Mouse (Mus musculus) embryonic facial prominence, embryonic 13.5 days (tissue): ENCODE measurements around the gene Atg2b. TPM values are rescaled to one million over a fixed set of nuclear protein-coding genes. Genes with fewer than 3 reads are reported as not detected.
A peak's percentile ranks its signal among the peaks of the same experiment; 100 is the strongest.

Source experiments
- ATAC-seq: fragments of 200-750 bp; cut with Nextera tagmentation; 2 replicates; pipeline ENCODE4 v1.8.0; 2017; ENCODE audit warnings: low read depth; ENCODE audit not compliant: insufficient number of reproducible peaks, insufficient read depth, low FRiP score, low TSS enrichment
- H3K27ac ChIP-seq: fragments of 300-500 bp; sonication (generic); 2 replicates; pipeline ENCODE4 v1.5.1; 2015; ENCODE audit warnings: moderate library complexity, mild to moderate bottlenecking, inconsistent platforms
- H3K27me3 ChIP-seq: fragments of 300-500 bp; sonication (generic); 2 replicates; pipeline ENCODE4 v1.6.1; 2015; ENCODE audit warnings: mild to moderate bottlenecking, inconsistent platforms
- H3K36me3 ChIP-seq: fragments of 300-500 bp; sonication (generic); 2 replicates; pipeline ENCODE4 v1.6.1; 2015; ENCODE audit warnings: mild to moderate bottlenecking, inconsistent platforms
- H3K4me1 ChIP-seq: fragments of 300-500 bp; sonication (generic); 2 replicates; pipeline ENCODE4 v1.6.1; 2015; ENCODE audit warnings: inconsistent platforms
- H3K4me2 ChIP-seq: fragments of 300-500 bp; sonication (generic); 2 replicates; pipeline ENCODE4 v1.6.1; 2015; ENCODE audit warnings: moderate library complexity, mild to moderate bottlenecking, inconsistent platforms
- H3K4me3 ChIP-seq: fragments of 300-500 bp; sonication (generic); 2 replicates; pipeline ENCODE4 v1.5.1; 2015; ENCODE audit warnings: mild to moderate bottlenecking, inconsistent platforms
- H3K9ac ChIP-seq: fragments of 300-500 bp; sonication (generic); 2 replicates; pipeline ENCODE4 v1.6.1; 2015; ENCODE audit warnings: mild to moderate bottlenecking, inconsistent platforms
- H3K9me3 ChIP-seq: fragments of 300-500 bp; sonication (generic); 2 replicates; pipeline ENCODE4 v1.6.1; 2016; ENCODE audit warnings: inconsistent platforms
- WGBS: fragments of 180-500 bp; shearing (Covaris S2); methylation state at CpG from one replicate; pipeline ENCODE4 v1.1.7; 2015; ENCODE audit warnings: mixed read lengths; 5-methylcytosine and 5-hydroxymethylcytosine counted together
- polyA plus RNA-seq: library from polyadenylated mRNA; unstranded; fragments of >200 nt; fragmentation: Nextera tagmentation; extraction: Ambion mirVana; gene quantifications from 2 replicates; pipeline ENCODE4 v1.2.1, GENCODE M21; 2015

Gene Atg2b
- polyA plus RNA-seq, 1 experiment from 2014 or later = 12.8 TPM

- Histone ChIP-seq H3K36me3 (peaks cover 14% of the 10 kb centered on the region), H3K4me3 (no peak overlapping the region), H3K4me1 (peaks cover 4% of the 10 kb centered on the region; the same call in 1 of the 2 replicates), H3K27me3 (no peaks in the 10 kb centered on the region), H3K4me2 (no peak overlapping the region), H3K9me3 (no peaks in the 10 kb centered on the region), H3K27ac (no peak overlapping the region), H3K9ac (no peak overlapping the region)
- 87% methylated on average over 2 of the region's 2 CpGs for WGBS
- no peak for ATAC-seq
Observed at GRCm38 (mm10) chr12:105611045-105611444, 74.0 kb downstream of the Atg2b start.

GRCm38 (mm10) chr12:105606881-105607280, 78.1 kb downstream of the Atg2b start:
- Histone ChIP-seq H3K9me3 (no peaks in the 10 kb centered on the region), H3K27me3 (no peaks in the 10 kb centered on the region), H3K4me1 (peaks cover 9% of the 10 kb centered on the region; the same call in 1 of the 2 replicates), H3K4me2 (no peak overlapping the region), H3K36me3 (no peaks in the 10 kb centered on the region), H3K9ac (no peak overlapping the region), H3K4me3 (no peak overlapping the region), H3K27ac (no peak overlapping the region)
- 78% methylated on average over 4 of the region's 4 CpGs for WGBS
- ATAC-seq = no peak

- H3K27me3 ChIP-seq = no peaks in the 10 kb centered on the region
- H3K9ac ChIP-seq = no peak overlapping the region
- H3K36me3 ChIP-seq = no peaks in the 10 kb centered on the region
- ATAC-seq = no peak
- peaks cover 7% of the 10 kb centered on the region; the same call in 1 of the 2 replicates for H3K4me1 ChIP-seq
- H3K4me2 ChIP-seq = no peak overlapping the region
- H3K4me3 ChIP-seq = no peak overlapping the region
- H3K27ac ChIP-seq = no peak overlapping the region
- 12% methylated on average over 8 of the region's 8 CpGs for WGBS
- H3K9me3 ChIP-seq = no peaks in the 10 kb centered on the region
Observed at GRCm38 (mm10) chr12:105605212-105605611, 79.8 kb downstream of the Atg2b start.

- H3K4me2 ChIP-seq = no peak overlapping the region
- peak; percentile 13; the same call in 1 of the 2 replicates for ATAC-seq
- H3K9ac ChIP-seq = no peak overlapping the region
- 86% methylated on average over 11 of the region's 11 CpGs for WGBS
- H3K4me3 ChIP-seq = no peak overlapping the region
- H3K27ac ChIP-seq = no peak overlapping the region
- H3K36me3 ChIP-seq = no peaks in the 10 kb centered on the region
- H3K4me1 ChIP-seq = peaks cover 17% of the 10 kb centered on the region
- no peaks in the 10 kb centered on the region for H3K27me3 ChIP-seq
- no peaks in the 10 kb centered on the region for H3K9me3 ChIP-seq
Observed at GRCm38 (mm10) chr12:105603904-105604303, 81.1 kb downstream of the Atg2b start.

- 86% methylated on average over 11 of the region's 11 CpGs for WGBS
- Histone ChIP-seq H3K9me3 (no peaks in the 10 kb centered on the region), H3K27me3 (no peaks in the 10 kb centered on the region), H3K4me3 (no peak within 1 kb of the TSS), H3K36me3 (no peaks in the 10 kb centered on the region), H3K4me2 (no peak within 1 kb of the TSS), H3K27ac (no peak within 1 kb of the TSS), H3K9ac (no peak within 1 kb of the TSS), H3K4me1 (peaks cover 19% of the 10 kb centered on the region)
- ATAC-seq = no peak
Observed at GRCm38 (mm10) chr12:105602581-105603210, 82.3 kb downstream of the Atg2b start, which contains the start of gene Bdkrb1. Gene Bdkrb1, plus strand, starts transcription at chr12:105603085.

GRCm38 (mm10) chr12:105601586-105601985, 83.4 kb downstream of the Atg2b start:
- Histone ChIP-seq H3K4me3 (no peak overlapping the region), H3K9me3 (no peaks in the 10 kb centered on the region), H3K4me1 (peaks cover 19% of the 10 kb centered on the region), H3K27ac (no peak overlapping the region), H3K27me3 (no peaks in the 10 kb centered on the region), H3K4me2 (no peak overlapping the region), H3K36me3 (no peaks in the 10 kb centered on the region), H3K9ac (no peak overlapping the region)
- ATAC-seq = no peak
- WGBS = 63% methylated on average over 6 of the region's 6 CpGs

GRCm38 (mm10) chr12:105599098-105599497, 85.9 kb downstream of the Atg2b start:
- Histone ChIP-seq H3K36me3 (no peaks in the 10 kb centered on the region), H3K27me3 (no peaks in the 10 kb centered on the region), H3K4me3 (no peak overlapping the region), H3K9me3 (no peaks in the 10 kb centered on the region), H3K4me2 (no peak overlapping the region), H3K4me1 (peaks cover 12% of the 10 kb centered on the region), H3K27ac (no peak overlapping the region), H3K9ac (no peak overlapping the region)
- WGBS = 53% methylated on average over 5 of the region's 5 CpGs
- no peak for ATAC-seq

GRCm38 (mm10) chr12:105598503-105598902, 86.5 kb downstream of the Atg2b start:
- Histone ChIP-seq H3K4me2 (no peak overlapping the region), H3K36me3 (no peaks in the 10 kb centered on the region), H3K4me3 (no peak overlapping the region), H3K9ac (no peak overlapping the region), H3K4me1 (peaks cover 12% of the 10 kb centered on the region), H3K9me3 (no peaks in the 10 kb centered on the region), H3K27ac (no peak overlapping the region), H3K27me3 (no peaks in the 10 kb centered on the region)
- 77% methylated on average over 10 of the region's 10 CpGs for WGBS
- no peak for ATAC-seq

GRCm38 (mm10) chr12:105597135-105597534, 87.9 kb downstream of the Atg2b start:
- no peak overlapping the region for H3K27ac ChIP-seq
- no peaks in the 10 kb centered on the region for H3K27me3 ChIP-seq
- H3K4me3 ChIP-seq = no peak overlapping the region
- H3K4me1 ChIP-seq = peaks cover 12% of the 10 kb centered on the region
- no peaks in the 10 kb centered on the region for H3K9me3 ChIP-seq
- H3K36me3 ChIP-seq = no peaks in the 10 kb centered on the region
- no peak overlapping the region for H3K9ac ChIP-seq
- ATAC-seq = no peak
- 87% methylated on average over 8 of the region's 8 CpGs for WGBS
- no peak overlapping the region for H3K4me2 ChIP-seq

- no peak for ATAC-seq
- Histone ChIP-seq H3K27ac (no peak overlapping the region), H3K9me3 (no peaks in the 10 kb centered on the region), H3K27me3 (no peaks in the 10 kb centered on the region), H3K4me1 (no peaks in the 10 kb centered on the region), H3K9ac (no peak overlapping the region), H3K36me3 (no peaks in the 10 kb centered on the region), H3K4me3 (no peak overlapping the region), H3K4me2 (no peak overlapping the region)
- WGBS = 67% methylated on average over 4 of the region's 4 CpGs
Observed at GRCm38 (mm10) chr12:105593471-105593870, 91.5 kb downstream of the Atg2b start.

- no peak overlapping the region for H3K27ac ChIP-seq
- H3K36me3 ChIP-seq = no peaks in the 10 kb centered on the region
- H3K9ac ChIP-seq = no peak overlapping the region
- H3K4me1 ChIP-seq = no peaks in the 10 kb centered on the region
- no peak overlapping the region for H3K4me3 ChIP-seq
- H3K4me2 ChIP-seq = no peak overlapping the region
- 96% methylated on average over 23 of the region's 23 CpGs for WGBS
- H3K27me3 ChIP-seq = no peaks in the 10 kb centered on the region
- no peaks in the 10 kb centered on the region for H3K9me3 ChIP-seq
- no peak for ATAC-seq
Observed at GRCm38 (mm10) chr12:105592361-105592761, 92.7 kb downstream of the Atg2b start.

- no peak for ATAC-seq
- Histone ChIP-seq H3K27ac (no peak overlapping the region), H3K4me2 (no peak overlapping the region), H3K4me1 (peaks cover 7% of the 10 kb centered on the region; the same call in 1 of the 2 replicates), H3K36me3 (no peaks in the 10 kb centered on the region), H3K4me3 (no peak overlapping the region), H3K9me3 (no peaks in the 10 kb centered on the region), H3K27me3 (0 out of 2 replicates have a peak, but pooled peaks cover 5% of the 10 kb centered on the region), H3K9ac (no peak overlapping the region)
- WGBS = 81% methylated on average over 7 of the region's 7 CpGs
Observed at GRCm38 (mm10) chr12:105590786-105591185, 94.2 kb downstream of the Atg2b start.
